20 mouse cellular contexts compared by ENCODE assay signal in genomic region chr16:30299711-30300277, GRCm38 (mm10). TPM values are rescaled to one million over a fixed set of nuclear protein-coding genes. Genes with fewer than 3 reads are reported as not detected.
"Had no signal": no experiment of that assay in that cellular context is flagged by ENCODE, and none has a peak within 500 bp of the region (broad histone marks: within the 10 kb centered on the region; RNA-seq: fewer than 3 reads in every experiment).

No protein-coding gene starts in this region.

- H3K4me3 ChIP-seq: layer of hippocampus, adult 2 months; limb, embryonic 13.5 days; midbrain, embryonic 12.5 days; neural tube, embryonic 15.5 days had no signal

- ATAC-seq: lung, postnatal 0 days had no signal

- H3K4me1 ChIP-seq: limb, embryonic 13.5 days; midbrain, embryonic 12.5 days; neural tube, embryonic 15.5 days had no signal

- H3K27ac ChIP-seq: kidney, postnatal 0 days; layer of hippocampus, adult 2 months; limb, embryonic 13.5 days; liver, embryonic 14.5 days; midbrain, embryonic 12.5 days; neural tube, embryonic 15.5 days had no signal

- H3K9ac ChIP-seq: limb, embryonic 13.5 days; liver, embryonic 14.5 days; midbrain, embryonic 12.5 days; neural tube, embryonic 15.5 days had no signal

- H3K4me2 ChIP-seq: limb, embryonic 13.5 days; midbrain, embryonic 12.5 days; neural tube, embryonic 15.5 days had no signal

- H3K9me3 ChIP-seq: limb, embryonic 13.5 days; midbrain, embryonic 12.5 days; neural tube, embryonic 15.5 days had no signal

- H3K36me3 ChIP-seq: limb, embryonic 13.5 days; midbrain, embryonic 12.5 days; neural tube, embryonic 15.5 days had no signal

- DNase-seq: kidney, adult 11 months; kidney, adult 9 months; kidney, postnatal 4 days; left cerebral cortex, postnatal 4 days; lung, adult 18-20 months; lung, postnatal 4 days; right cerebral cortex, adult 18-20 months; right cerebral cortex, postnatal 25 days; thymus, postnatal 4 days had no signal

RNA-seq across cellular contexts. Expression of gene Lrrc15, which starts 16.7 kb away (rescaled TPM):
- polyA plus RNA-seq: liver, adult 2 months; small intestine, adult 2 months had no signal

RNA-seq across cellular contexts. Expression of gene Cpn2, which starts 32.5 kb away (rescaled TPM):
- polyA plus RNA-seq: kidney, postnatal 0 days; limb, embryonic 13.5 days; midbrain, embryonic 12.5 days; midbrain, postnatal 0 days; neural tube, embryonic 11.5 days; neural tube, embryonic 15.5 days had no signal
